Mouse (Mus musculus): Measurements from ENCODE around the gene Iqgap2. TPM values are rescaled to one million over a fixed set of nuclear protein-coding genes. Genes with fewer than 3 reads are reported as not detected.

The Iqgap2 gene
- polyA plus RNA-seq, 1 experiment from 2014 or later: 18.4 TPM

DNA sequence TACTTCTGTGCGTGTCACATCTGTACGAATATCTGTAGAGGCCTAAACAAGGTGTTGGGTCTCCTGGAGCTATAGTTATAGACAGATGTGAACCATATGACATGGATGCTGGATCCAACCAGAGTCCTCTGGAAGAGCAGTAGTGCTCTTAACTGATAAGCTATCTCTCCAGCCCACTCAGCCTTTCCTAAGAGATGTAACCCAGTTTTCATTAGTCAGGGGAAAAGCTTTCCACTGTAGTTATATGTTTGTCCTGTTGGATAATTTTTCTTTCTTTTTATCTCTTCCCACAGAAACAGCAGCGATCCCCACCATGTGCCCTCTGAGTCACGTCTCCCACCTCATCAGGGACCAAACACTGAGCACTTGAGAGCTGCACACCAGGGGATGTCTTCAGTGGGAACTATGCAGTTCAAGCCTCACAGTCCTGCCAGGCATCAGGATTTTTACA lies 212.2 kb downstream of the Iqgap2 start:
- WGBS: 72% methylated on average over 4 of the region's 4 CpGs
- no peaks in the 10 kb centered on the region for H3K27me3 ChIP-seq (ENCODE audit: control insufficient read depth, insufficient read depth, low read length)
- H3K36me3 ChIP-seq (ENCODE audit: control insufficient read depth, insufficient read depth, low read length): no peaks in the 10 kb centered on the region
- no peak overlapping the region for H3K27ac ChIP-seq (ENCODE audit: low read length)
- H3K4me1 ChIP-seq (ENCODE audit: control insufficient read depth, insufficient read depth, low read length): no peaks in the 10 kb centered on the region
- ATAC-seq (ENCODE audit: insufficient read depth, low FRiP score): peak; percentile 60; the same call in 1 of the 2 replicates
- H3K9ac ChIP-seq (ENCODE audit: low read length): no peak overlapping the region
- H3K4me3 ChIP-seq (replicated peaks; ENCODE audit: low read length): no peak overlapping the region
- no peaks in the 10 kb centered on the region for H3K9me3 ChIP-seq (replicated peaks; ENCODE audit: control insufficient read depth, low read length)
- H3K4me2 ChIP-seq (ENCODE audit: low read depth, low read length): no peak overlapping the region

DNA sequence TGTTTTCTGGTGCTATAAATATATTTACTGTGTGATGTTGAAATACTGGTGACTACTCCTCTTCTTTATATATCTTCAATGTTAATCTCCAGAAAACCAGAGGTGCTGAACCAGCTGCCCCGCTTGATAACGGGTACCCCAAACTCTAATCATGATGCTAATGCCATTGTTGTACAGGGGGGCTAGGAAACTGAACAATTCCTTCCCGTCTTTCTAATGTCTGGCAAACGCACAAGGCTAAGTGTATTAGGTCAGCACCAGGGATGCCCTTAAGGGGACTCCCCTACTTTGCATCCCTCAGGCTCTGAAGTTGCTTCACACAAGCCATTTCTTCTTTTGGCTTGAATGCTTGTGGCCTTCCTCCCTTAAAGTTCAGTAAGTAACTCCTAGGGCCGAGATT lies 212.6 kb downstream of the Iqgap2 start:
- Histone ChIP-seq H3K4me1 (ENCODE audit: control insufficient read depth, insufficient read depth, low read length) (no peaks in the 10 kb centered on the region), H3K4me2 (ENCODE audit: low read depth, low read length) (no peak overlapping the region), H3K27me3 (ENCODE audit: control insufficient read depth, insufficient read depth, low read length) (no peaks in the 10 kb centered on the region), H3K9me3 (replicated peaks; ENCODE audit: control insufficient read depth, low read length) (no peaks in the 10 kb centered on the region), H3K36me3 (ENCODE audit: control insufficient read depth, insufficient read depth, low read length) (no peaks in the 10 kb centered on the region), H3K4me3 (replicated peaks; ENCODE audit: low read length) (no peak overlapping the region), H3K9ac (ENCODE audit: low read length) (no peak overlapping the region), H3K27ac (ENCODE audit: low read length) (no peak overlapping the region)
- ATAC-seq (ENCODE audit: insufficient read depth, low FRiP score): no peak
- 78% methylated on average over 5 of the region's 5 CpGs for WGBS

DNA sequence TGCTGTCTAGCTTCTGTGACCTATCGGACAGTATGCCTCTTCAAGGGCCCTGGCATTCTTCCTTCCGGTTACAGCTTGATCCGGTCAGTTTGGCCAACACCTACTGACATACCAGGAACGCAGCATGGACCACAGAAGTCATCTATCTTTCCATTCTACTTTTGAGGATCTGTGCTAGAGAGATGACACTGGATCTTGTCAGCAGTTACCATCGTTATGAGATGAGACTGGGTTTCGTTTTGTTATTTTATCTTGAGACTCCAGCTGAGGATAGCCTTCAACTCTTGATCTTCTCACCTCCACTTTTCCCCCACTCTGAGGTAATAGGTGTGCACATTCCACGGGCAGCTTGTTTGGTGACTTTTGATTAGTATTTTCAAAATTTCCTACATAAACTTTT lies 219.3 kb downstream of the Iqgap2 start:
- Histone ChIP-seq H3K27ac (ENCODE audit: low read length) (no peak overlapping the region), H3K36me3 (ENCODE audit: control insufficient read depth, insufficient read depth, low read length) (peaks cover 5% of the 10 kb centered on the region; the same call in 1 of the 2 replicates), H3K9me3 (replicated peaks; ENCODE audit: control insufficient read depth, low read length) (no peaks in the 10 kb centered on the region), H3K9ac (ENCODE audit: low read length) (no peak overlapping the region), H3K4me3 (replicated peaks; ENCODE audit: low read length) (no peak overlapping the region), H3K4me1 (ENCODE audit: control insufficient read depth, insufficient read depth, low read length) (no peaks in the 10 kb centered on the region), H3K4me2 (ENCODE audit: low read depth, low read length) (no peak overlapping the region), H3K27me3 (ENCODE audit: control insufficient read depth, insufficient read depth, low read length) (no peaks in the 10 kb centered on the region)
- 84% methylated on average over 7 of the region's 7 CpGs for WGBS
- ATAC-seq (ENCODE audit: insufficient read depth, low FRiP score): no peak

GRCm38 (mm10) chr13:95671108-95671897 lies 220.4 kb downstream of the Iqgap2 start:
- no peaks in the 10 kb centered on the region for H3K4me1 ChIP-seq (ENCODE audit: control insufficient read depth, insufficient read depth, low read length)
- peaks cover 5% of the 10 kb centered on the region; the same call in 1 of the 2 replicates for H3K36me3 ChIP-seq (ENCODE audit: control insufficient read depth, insufficient read depth, low read length)
- no peak for ATAC-seq (ENCODE audit: insufficient read depth, low FRiP score)
- no peaks in the 10 kb centered on the region for H3K27me3 ChIP-seq (ENCODE audit: control insufficient read depth, insufficient read depth, low read length)
- no peaks in the 10 kb centered on the region for H3K9me3 ChIP-seq (replicated peaks; ENCODE audit: control insufficient read depth, low read length)
- H3K9ac ChIP-seq (ENCODE audit: low read length): no peak overlapping the region
- WGBS: 68% methylated on average over 9 of the region's 9 CpGs
- H3K4me3 ChIP-seq (replicated peaks; ENCODE audit: low read length): no peak overlapping the region
- H3K4me2 ChIP-seq (ENCODE audit: low read depth, low read length): no peak overlapping the region
- H3K27ac ChIP-seq (ENCODE audit: low read length): no peak overlapping the region

DNA sequence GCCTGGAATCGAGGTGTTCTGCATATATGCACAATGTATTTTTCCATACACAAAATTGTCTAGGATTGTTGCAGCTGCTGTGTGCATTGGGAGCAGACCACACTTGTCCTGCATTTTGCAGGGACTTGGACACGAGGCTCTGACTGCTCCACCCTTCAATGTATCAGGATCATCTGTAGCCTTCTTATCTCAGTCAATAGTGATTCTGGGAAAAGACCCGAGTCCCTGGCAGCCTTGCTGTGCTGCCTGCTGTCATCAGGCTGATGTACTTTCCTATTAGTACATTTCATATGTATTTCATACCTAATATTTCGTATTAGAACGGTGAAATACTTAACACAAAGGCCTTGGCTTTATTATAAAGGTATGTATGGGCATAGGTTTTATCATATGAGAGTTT lies 221.2 kb downstream of the Iqgap2 start:
- H3K36me3 ChIP-seq (ENCODE audit: control insufficient read depth, insufficient read depth, low read length): peaks cover 5% of the 10 kb centered on the region; the same call in 1 of the 2 replicates
- no peak for ATAC-seq (ENCODE audit: insufficient read depth, low FRiP score)
- H3K27me3 ChIP-seq (ENCODE audit: control insufficient read depth, insufficient read depth, low read length): no peaks in the 10 kb centered on the region
- no peaks in the 10 kb centered on the region for H3K4me1 ChIP-seq (ENCODE audit: control insufficient read depth, insufficient read depth, low read length)
- no peak overlapping the region for H3K27ac ChIP-seq (ENCODE audit: low read length)
- no peak overlapping the region for H3K4me3 ChIP-seq (replicated peaks; ENCODE audit: low read length)
- H3K9ac ChIP-seq (ENCODE audit: low read length): no peak overlapping the region
- no peak overlapping the region for H3K4me2 ChIP-seq (ENCODE audit: low read depth, low read length)
- H3K9me3 ChIP-seq (replicated peaks; ENCODE audit: control insufficient read depth, low read length): no peaks in the 10 kb centered on the region
- 80% methylated on average over 5 of the region's 5 CpGs for WGBS

GRCm38 (mm10) chr13:95667260-95667659 lies 224.5 kb downstream of the Iqgap2 start:
- WGBS: 20% methylated on average over 7 of the region's 7 CpGs
- Histone ChIP-seq H3K36me3 (ENCODE audit: control insufficient read depth, insufficient read depth, low read length) (peaks cover 10% of the 10 kb centered on the region; the same call in 1 of the 2 replicates), H3K9ac (ENCODE audit: low read length) (no peak overlapping the region), H3K4me3 (replicated peaks; ENCODE audit: low read length) (no peak overlapping the region), H3K4me2 (ENCODE audit: low read depth, low read length) (no peak overlapping the region), H3K27me3 (ENCODE audit: control insufficient read depth, insufficient read depth, low read length) (no peaks in the 10 kb centered on the region), H3K27ac (ENCODE audit: low read length) (no peak overlapping the region), H3K9me3 (replicated peaks; ENCODE audit: control insufficient read depth, low read length) (no peaks in the 10 kb centered on the region), H3K4me1 (ENCODE audit: control insufficient read depth, insufficient read depth, low read length) (no peaks in the 10 kb centered on the region)
- 0 out of 2 replicates have a peak, but pooled peaks have one; percentile 33 for ATAC-seq (ENCODE audit: insufficient read depth, low FRiP score)

GRCm38 (mm10) chr13:95665644-95666356 lies 225.9 kb downstream of the Iqgap2 start:
- Histone ChIP-seq H3K27ac (ENCODE audit: low read length) (no peak overlapping the region), H3K36me3 (ENCODE audit: control insufficient read depth, insufficient read depth, low read length) (peaks cover 10% of the 10 kb centered on the region; the same call in 1 of the 2 replicates), H3K4me1 (ENCODE audit: control insufficient read depth, insufficient read depth, low read length) (no peaks in the 10 kb centered on the region), H3K9me3 (replicated peaks; ENCODE audit: control insufficient read depth, low read length) (no peaks in the 10 kb centered on the region), H3K9ac (ENCODE audit: low read length) (no peak overlapping the region), H3K27me3 (ENCODE audit: control insufficient read depth, insufficient read depth, low read length) (no peaks in the 10 kb centered on the region), H3K4me3 (replicated peaks; ENCODE audit: low read length) (no peak overlapping the region), H3K4me2 (ENCODE audit: low read depth, low read length) (no peak overlapping the region)
- 78% methylated on average over 13 of the region's 13 CpGs for WGBS
- no peak for ATAC-seq (ENCODE audit: insufficient read depth, low FRiP score)

GRCm38 (mm10) chr13:95663834-95664233 lies 227.9 kb downstream of the Iqgap2 start:
- H3K36me3 ChIP-seq (ENCODE audit: control insufficient read depth, insufficient read depth, low read length): peaks cover 6% of the 10 kb centered on the region; the same call in 1 of the 2 replicates
- no peak for ATAC-seq (ENCODE audit: insufficient read depth, low FRiP score)
- H3K27me3 ChIP-seq (ENCODE audit: control insufficient read depth, insufficient read depth, low read length): no peaks in the 10 kb centered on the region
- WGBS: 93% methylated on average over 4 of the region's 4 CpGs
- H3K4me2 ChIP-seq (ENCODE audit: low read depth, low read length): no peak overlapping the region
- no peaks in the 10 kb centered on the region for H3K9me3 ChIP-seq (replicated peaks; ENCODE audit: control insufficient read depth, low read length)
- no peaks in the 10 kb centered on the region for H3K4me1 ChIP-seq (ENCODE audit: control insufficient read depth, insufficient read depth, low read length)
- H3K9ac ChIP-seq (ENCODE audit: low read length): no peak overlapping the region
- no peak overlapping the region for H3K4me3 ChIP-seq (replicated peaks; ENCODE audit: low read length)
- no peak overlapping the region for H3K27ac ChIP-seq (ENCODE audit: low read length)

GRCm38 (mm10) chr13:95659432-95659831 lies 232.3 kb downstream of the Iqgap2 start:
- Histone ChIP-seq H3K27me3 (ENCODE audit: control insufficient read depth, insufficient read depth, low read length) (no peaks in the 10 kb centered on the region), H3K4me1 (ENCODE audit: control insufficient read depth, insufficient read depth, low read length) (0 out of 2 replicates have a peak, but pooled peaks cover 2% of the 10 kb centered on the region), H3K27ac (ENCODE audit: low read length) (no peak overlapping the region), H3K4me3 (replicated peaks; ENCODE audit: low read length) (no peak overlapping the region), H3K36me3 (ENCODE audit: control insufficient read depth, insufficient read depth, low read length) (peaks cover 6% of the 10 kb centered on the region; the same call in 1 of the 2 replicates), H3K4me2 (ENCODE audit: low read depth, low read length) (no peak overlapping the region), H3K9me3 (replicated peaks; ENCODE audit: control insufficient read depth, low read length) (no peaks in the 10 kb centered on the region), H3K9ac (ENCODE audit: low read length) (no peak overlapping the region)
- 74% methylated on average over 7 of the region's 7 CpGs for WGBS
- ATAC-seq (ENCODE audit: insufficient read depth, low FRiP score): no peak

Data from stomach, embryonic 16.5 days (tissue).